Mouse (Mus musculus) embryonic facial prominence, embryonic 15.5 days (tissue): Measurements from ENCODE around the gene Ccdc148. TPM values are rescaled to one million over a fixed set of nuclear protein-coding genes. Genes with fewer than 3 reads are reported as not detected.

Experiments used
- ATAC-seq: fragments of 200-750 bp; cut with Nextera tagmentation; 2 replicates; pipeline ENCODE4 v1.8.0; 2017; ENCODE audit warnings: low read depth, moderate TSS enrichment; ENCODE audit not compliant: insufficient number of reproducible peaks, low FRiP score, low TSS enrichment
- H3K27ac ChIP-seq: fragments of 300-500 bp; sonication (generic); replicated peaks from 2 replicates; pipeline ENCODE4 v1.5.1; 2015; ENCODE audit warnings: mild to moderate bottlenecking, inconsistent platforms
- H3K27me3 ChIP-seq: fragments of 300-500 bp; sonication (generic); 2 replicates; pipeline ENCODE4 v1.6.1; 2015; ENCODE audit warnings: inconsistent platforms
- H3K36me3 ChIP-seq: fragments of 300-500 bp; sonication (generic); 2 replicates; pipeline ENCODE4 v1.6.1; 2015; ENCODE audit warnings: mild to moderate bottlenecking, inconsistent platforms
- H3K4me1 ChIP-seq: fragments of 300-500 bp; sonication (generic); 2 replicates; pipeline ENCODE4 v1.6.1; 2015; ENCODE audit warnings: inconsistent platforms
- H3K4me2 ChIP-seq: fragments of 300-500 bp; sonication (generic); replicated peaks from 2 replicates; pipeline ENCODE4 v1.6.1; 2015; ENCODE audit warnings: mild to moderate bottlenecking, inconsistent platforms
- H3K4me3 ChIP-seq: fragments of 300-500 bp; sonication (generic); replicated peaks from 2 replicates; pipeline ENCODE4 v1.5.1; 2015; ENCODE audit warnings: mild to moderate bottlenecking, inconsistent platforms
- H3K9ac ChIP-seq: fragments of 300-500 bp; sonication (generic); 2 replicates; pipeline ENCODE4 v1.6.1; 2015; ENCODE audit warnings: inconsistent platforms
- H3K9me3 ChIP-seq: fragments of 300-500 bp; sonication (generic); replicated peaks from 2 replicates; pipeline ENCODE4 v1.6.1; 2016; ENCODE audit warnings: inconsistent platforms
- WGBS: fragments of 180-500 bp; shearing (Covaris S2); methylation state at CpG from one replicate; pipeline ENCODE4 v1.1.7; 2015; 5-methylcytosine and 5-hydroxymethylcytosine counted together
- polyA plus RNA-seq: library from polyadenylated mRNA; unstranded; fragments of >200 nt; fragmentation: Nextera tagmentation; extraction: Ambion mirVana; gene quantifications from 2 replicates; pipeline ENCODE4 v1.2.1, GENCODE M21; 2015

Ccdc148 gene
- polyA plus RNA-seq, 1 experiment from 2014 or later, result 1.6 TPM

DNA sequence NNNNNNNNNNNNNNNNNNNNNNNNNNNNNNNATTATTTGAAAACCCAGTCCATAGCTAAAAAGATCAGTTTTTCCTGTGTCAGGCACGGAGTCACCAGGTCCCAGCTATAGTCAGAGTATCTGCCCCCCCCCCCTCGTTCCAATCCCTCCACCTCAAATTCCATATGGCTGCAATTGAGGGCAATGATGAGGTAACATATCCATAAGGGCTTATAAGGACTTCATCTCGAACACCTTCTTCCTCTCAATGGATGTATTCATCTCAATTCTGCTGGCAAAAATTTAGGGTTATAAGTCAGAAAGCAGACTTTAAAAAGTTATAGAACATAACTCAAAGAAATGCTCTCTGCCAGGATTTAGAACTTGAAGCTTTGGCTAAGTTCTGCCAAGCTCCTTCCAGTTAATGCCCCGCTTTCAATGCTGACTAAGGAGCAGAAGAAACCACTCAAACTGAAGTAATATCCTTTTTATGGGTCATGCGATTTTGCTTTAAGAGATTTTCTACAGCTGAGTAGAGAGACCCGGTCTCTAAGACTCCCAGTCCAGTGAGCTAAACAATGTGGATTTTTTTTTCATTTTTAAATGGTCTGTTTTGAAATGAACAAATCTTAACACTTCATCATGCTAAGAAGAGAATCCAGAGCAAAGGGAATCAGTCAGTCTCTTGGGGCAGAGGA lies 111.6 kb downstream of the Ccdc148 start:
- no peak overlapping the region for H3K4me3 ChIP-seq
- ATAC-seq, result no peak
- H3K36me3 ChIP-seq, result no peaks in the 10 kb centered on the region
- H3K4me1 ChIP-seq, result no peaks in the 10 kb centered on the region
- no peak overlapping the region for H3K27ac ChIP-seq
- 62% methylated on average over 6 of the region's 6 CpGs for WGBS
- H3K27me3 ChIP-seq, result no peaks in the 10 kb centered on the region
- no peak overlapping the region for H3K9ac ChIP-seq
- no peak overlapping the region for H3K4me2 ChIP-seq
- H3K9me3 ChIP-seq, result no peaks in the 10 kb centered on the region

DNA sequence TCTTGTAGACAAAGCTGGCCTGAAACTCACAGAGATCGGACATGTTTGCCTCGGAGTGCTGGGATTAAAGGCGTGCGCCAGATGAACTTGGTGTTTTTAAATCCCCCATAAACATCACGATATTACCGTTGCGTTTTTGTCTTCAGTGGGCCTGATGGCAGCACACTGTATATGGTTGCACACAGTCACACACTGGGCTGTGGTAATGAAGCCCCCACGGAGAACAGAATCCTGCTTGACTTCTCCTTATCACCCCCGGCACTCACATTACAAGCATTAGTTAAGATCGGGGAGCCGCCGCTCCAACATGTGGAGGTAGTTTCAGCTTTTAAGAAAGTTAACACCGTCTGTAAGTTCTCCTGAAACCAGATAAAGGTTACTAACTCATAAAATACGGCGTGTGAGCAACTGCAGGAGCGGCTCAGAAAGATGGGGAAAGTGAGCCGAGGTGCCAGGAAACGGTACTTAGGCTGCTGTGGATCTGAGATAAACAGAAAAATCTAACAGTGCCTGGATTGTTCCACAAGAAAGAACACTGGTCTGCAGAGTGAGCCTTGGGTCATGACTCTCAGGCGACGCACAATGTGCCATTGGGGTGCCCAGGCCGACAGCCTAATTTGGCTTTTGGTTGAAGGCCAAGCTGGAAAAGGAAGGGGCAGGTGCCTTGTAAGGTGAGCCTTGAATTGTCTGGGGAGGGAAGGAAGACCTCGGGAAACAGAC lies 117.0 kb downstream of the Ccdc148 start:
- no peak overlapping the region for H3K27ac ChIP-seq
- H3K9me3 ChIP-seq, result no peaks in the 10 kb centered on the region
- no peak overlapping the region for H3K4me3 ChIP-seq
- no peaks in the 10 kb centered on the region for H3K4me1 ChIP-seq
- H3K9ac ChIP-seq, result no peak overlapping the region
- 38% methylated on average over 22 of the region's 22 CpGs for WGBS
- H3K4me2 ChIP-seq, result peak overlapping the region; percentile 16; the same call in 1 of the 2 replicates
- no peaks in the 10 kb centered on the region for H3K27me3 ChIP-seq
- ATAC-seq, result no peak
- no peaks in the 10 kb centered on the region for H3K36me3 ChIP-seq

GRCm38 (mm10) chr2:59042616-59043015 lies 117.9 kb downstream of the Ccdc148 start:
- Histone ChIP-seq H3K9ac (no peak overlapping the region), H3K4me3 (no peak overlapping the region), H3K4me2 (no peak overlapping the region), H3K4me1 (no peaks in the 10 kb centered on the region), H3K27ac (no peak overlapping the region), H3K36me3 (no peaks in the 10 kb centered on the region), H3K27me3 (no peaks in the 10 kb centered on the region), H3K9me3 (no peaks in the 10 kb centered on the region)
- no peak for ATAC-seq
- WGBS, result 44% methylated on average over 13 of the region's 13 CpGs

DNA sequence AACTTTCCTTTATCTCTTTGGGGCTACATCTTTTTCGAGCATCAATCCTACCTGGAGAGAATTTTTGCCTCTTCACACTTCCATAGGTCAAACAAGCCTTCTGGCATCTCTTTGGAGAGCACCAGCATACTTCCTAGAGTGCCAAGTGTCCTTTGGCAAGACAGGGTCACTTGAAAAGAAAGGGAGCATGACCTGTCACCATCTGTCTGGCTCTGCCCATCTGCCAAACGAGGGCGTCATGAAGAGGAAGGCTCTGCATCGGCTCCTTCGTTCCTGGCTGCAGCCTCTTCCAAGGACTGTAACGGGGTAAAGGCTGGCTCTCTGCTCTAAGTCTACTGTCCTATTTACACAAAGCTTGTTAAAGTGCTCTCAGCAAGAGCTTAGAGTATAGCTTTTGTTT lies 124.0 kb downstream of the Ccdc148 start:
- Histone ChIP-seq H3K9ac (no peak overlapping the region), H3K36me3 (no peaks in the 10 kb centered on the region), H3K9me3 (no peaks in the 10 kb centered on the region), H3K4me1 (no peaks in the 10 kb centered on the region), H3K4me2 (no peak overlapping the region), H3K4me3 (no peak overlapping the region), H3K27ac (no peak overlapping the region), H3K27me3 (no peaks in the 10 kb centered on the region)
- 72% methylated on average over 6 of the region's 6 CpGs for WGBS
- no peak for ATAC-seq

DNA sequence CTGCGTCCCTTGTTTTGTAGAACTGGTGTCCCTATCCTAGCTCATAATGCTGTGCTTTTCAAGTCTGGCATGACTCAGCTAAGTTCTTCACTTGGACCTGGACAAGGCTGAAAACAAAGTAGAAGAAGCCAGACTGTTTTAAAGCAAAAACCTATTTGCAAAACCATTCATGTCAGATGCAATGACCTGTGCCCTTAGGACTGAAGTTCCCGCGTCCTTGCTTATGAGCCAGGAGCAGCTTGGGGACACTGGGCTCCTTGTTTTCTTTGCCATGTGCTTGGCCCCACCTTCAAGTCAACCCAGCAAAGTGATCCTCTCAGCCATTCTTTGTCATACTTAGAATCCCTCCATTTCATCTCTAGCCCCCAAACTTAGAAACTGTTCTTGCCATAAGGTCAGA lies 125.3 kb downstream of the Ccdc148 start:
- no peak overlapping the region for H3K4me2 ChIP-seq
- no peak overlapping the region for H3K4me3 ChIP-seq
- no peaks in the 10 kb centered on the region for H3K4me1 ChIP-seq
- H3K36me3 ChIP-seq, result no peaks in the 10 kb centered on the region
- H3K27ac ChIP-seq, result no peak overlapping the region
- no peak for ATAC-seq
- H3K9ac ChIP-seq, result no peak overlapping the region
- no peaks in the 10 kb centered on the region for H3K27me3 ChIP-seq
- H3K9me3 ChIP-seq, result no peaks in the 10 kb centered on the region
- WGBS, result 70% methylated on average over 3 of the region's 3 CpGs

DNA sequence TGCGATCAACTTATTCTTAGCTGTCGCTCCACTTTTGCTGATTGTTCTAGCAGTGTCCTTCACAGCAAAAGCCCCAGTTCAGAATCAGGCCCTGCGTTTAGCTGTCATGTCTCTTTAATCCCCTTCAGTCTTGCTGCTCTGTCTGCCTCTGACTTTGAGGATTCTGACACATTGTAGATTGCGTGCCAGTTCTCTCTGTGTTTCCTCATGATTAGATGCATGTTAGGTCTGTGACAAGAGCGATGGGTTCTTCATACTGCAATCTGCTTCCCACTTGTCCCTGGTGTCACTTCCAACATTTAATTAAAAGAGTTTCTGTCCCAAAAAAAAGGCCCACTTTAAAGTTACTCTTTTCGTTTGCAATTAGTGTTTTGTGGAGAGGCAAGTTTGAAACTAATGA lies 126.2 kb downstream of the Ccdc148 start:
- no peak overlapping the region for H3K4me3 ChIP-seq
- H3K36me3 ChIP-seq, result no peaks in the 10 kb centered on the region
- H3K27ac ChIP-seq, result no peak overlapping the region
- H3K9me3 ChIP-seq, result no peaks in the 10 kb centered on the region
- WGBS, result 78% methylated on average over 6 of the region's 6 CpGs
- H3K27me3 ChIP-seq, result no peaks in the 10 kb centered on the region
- no peak overlapping the region for H3K9ac ChIP-seq
- ATAC-seq, result no peak
- no peak overlapping the region for H3K4me2 ChIP-seq
- no peaks in the 10 kb centered on the region for H3K4me1 ChIP-seq

DNA sequence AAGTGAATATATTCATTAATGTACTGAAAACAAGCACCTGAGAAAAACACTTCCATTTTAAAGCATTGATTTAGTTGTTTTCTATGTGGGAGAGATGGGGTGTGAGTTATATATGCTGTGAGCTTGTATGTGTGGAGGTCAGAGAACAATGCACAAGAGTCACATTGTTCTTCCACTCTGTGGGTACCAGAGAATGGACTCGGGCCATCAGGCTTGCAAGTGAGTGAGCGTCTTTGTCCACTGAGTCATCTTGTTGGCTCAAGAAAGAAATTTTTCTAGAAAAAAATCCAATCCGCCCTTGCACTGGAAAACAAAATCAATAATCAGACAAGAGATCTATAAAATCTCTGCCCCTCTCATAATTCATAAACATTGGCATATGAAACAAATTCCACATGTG lies 135.9 kb downstream of the Ccdc148 start:
- ATAC-seq, result no peak
- Histone ChIP-seq H3K9ac (no peak overlapping the region), H3K4me1 (no peaks in the 10 kb centered on the region), H3K27ac (no peak overlapping the region), H3K36me3 (no peaks in the 10 kb centered on the region), H3K27me3 (no peaks in the 10 kb centered on the region), H3K4me2 (no peak overlapping the region), H3K4me3 (no peak overlapping the region), H3K9me3 (no peaks in the 10 kb centered on the region)
- WGBS, result 75% methylated on average over 3 of the region's 3 CpGs

- 80% methylated on average over 5 of the region's 5 CpGs for WGBS
- Histone ChIP-seq H3K4me3 (no peak overlapping the region), H3K9me3 (no peaks in the 10 kb centered on the region), H3K4me1 (no peaks in the 10 kb centered on the region), H3K4me2 (no peak overlapping the region), H3K9ac (no peak overlapping the region), H3K36me3 (no peaks in the 10 kb centered on the region), H3K27me3 (no peaks in the 10 kb centered on the region), H3K27ac (no peak overlapping the region)
- ATAC-seq, result no peak
Measured at GRCm38 (mm10) chr2:59007356-59007755, 153.1 kb downstream of the Ccdc148 start.

- H3K27ac ChIP-seq, result no peak overlapping the region
- no peak overlapping the region for H3K9ac ChIP-seq
- H3K4me1 ChIP-seq, result no peaks in the 10 kb centered on the region
- H3K27me3 ChIP-seq, result no peaks in the 10 kb centered on the region
- no peaks in the 10 kb centered on the region for H3K36me3 ChIP-seq
- 85% methylated on average over 8 of the region's 8 CpGs for WGBS
- H3K4me3 ChIP-seq, result no peak overlapping the region
- no peak for ATAC-seq
- H3K4me2 ChIP-seq, result no peak overlapping the region
- H3K9me3 ChIP-seq, result no peaks in the 10 kb centered on the region
Measured at GRCm38 (mm10) chr2:59006567-59007340, 153.7 kb downstream of the Ccdc148 start.

DNA sequence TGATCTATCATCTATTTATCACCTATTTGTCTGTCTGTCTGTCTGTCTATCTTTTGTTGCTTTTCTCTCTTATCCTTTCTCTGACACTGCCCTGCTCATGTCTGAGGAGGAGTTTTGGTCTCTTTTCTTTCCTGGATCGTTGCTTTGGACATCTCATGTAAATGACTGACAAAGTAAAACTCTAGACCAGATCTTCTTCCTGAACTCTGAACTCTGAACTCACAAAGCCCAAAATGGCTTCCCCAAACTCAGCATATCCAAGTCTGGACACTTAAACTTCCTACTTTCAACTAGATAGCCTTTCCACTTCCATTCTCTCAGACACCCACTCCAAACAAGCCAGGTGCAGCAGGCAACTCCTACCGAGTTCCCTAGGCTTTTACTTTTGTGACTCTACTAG lies 163.3 kb downstream of the Ccdc148 start:
- Histone ChIP-seq H3K9ac (no peak overlapping the region), H3K4me2 (no peak overlapping the region), H3K9me3 (no peaks in the 10 kb centered on the region), H3K4me1 (no peaks in the 10 kb centered on the region), H3K36me3 (no peaks in the 10 kb centered on the region), H3K27ac (no peak overlapping the region), H3K27me3 (no peaks in the 10 kb centered on the region), H3K4me3 (no peak overlapping the region)
- no peak for ATAC-seq
- WGBS, result 75% methylated on average over 2 of the region's 2 CpGs

DNA sequence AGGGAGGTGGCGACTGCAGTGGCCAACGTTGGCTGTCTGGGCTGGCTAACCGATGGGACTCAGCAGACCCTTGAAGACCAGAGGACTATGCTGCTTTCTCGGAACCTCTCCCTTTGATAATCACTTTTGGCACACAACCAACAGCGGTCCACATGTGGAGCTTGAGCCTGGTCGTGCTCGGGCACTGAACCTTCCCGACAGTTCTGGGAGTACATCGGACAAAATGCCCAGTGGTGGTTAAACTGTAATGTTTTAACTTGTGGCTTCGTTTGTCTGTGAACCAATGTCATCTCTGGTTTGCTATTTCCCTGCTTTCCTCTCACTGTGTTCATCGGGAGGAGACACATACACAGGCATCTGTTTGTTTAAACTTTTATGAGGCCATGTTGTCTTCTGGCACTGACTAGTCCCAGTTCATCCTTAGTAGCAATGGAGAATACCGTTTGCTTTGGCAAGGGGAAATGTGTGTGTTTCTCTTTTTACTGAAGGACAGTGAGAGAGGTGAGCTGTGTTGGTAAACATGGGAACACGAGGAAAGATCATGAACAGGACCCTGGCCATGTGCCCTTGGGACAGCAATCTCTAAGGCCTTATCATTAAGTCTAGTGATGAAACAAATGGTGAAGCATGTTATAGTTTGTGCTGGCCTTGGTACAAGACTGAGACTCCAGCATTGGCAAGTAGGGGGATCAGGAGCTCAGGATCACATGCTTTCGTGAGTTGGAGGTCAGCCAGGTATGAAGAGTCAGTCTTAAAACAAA lies 167.9 kb downstream of the Ccdc148 start:
- Histone ChIP-seq H3K27ac (no peak overlapping the region), H3K4me3 (no peak overlapping the region), H3K9me3 (no peaks in the 10 kb centered on the region), H3K9ac (no peak overlapping the region), H3K4me1 (no peaks in the 10 kb centered on the region), H3K4me2 (no peak overlapping the region), H3K36me3 (no peaks in the 10 kb centered on the region), H3K27me3 (no peaks in the 10 kb centered on the region)
- ATAC-seq, result no peak
- WGBS, result 77% methylated on average over 14 of the region's 14 CpGs
